Mouse (Mus musculus) spleen, postnatal 36 days (tissue): ENCODE results near the gene Smim5.

Source experiments
- DNase-seq, 2 experiments: peaks; one replicate each; pipeline ENCODE4 v3.0.0; 2022; ENCODE audit warnings: low spot score in 2 of 2, mixed read lengths in 1 of 2

Smim5 gene

GRCm38 (mm10) chr11:115894755-115895520 is 4.8 kb upstream of the Smim5 start:
- peak in 1 of 2 experiments; percentile 20 for DNase-seq

- no peak for DNase-seq
Observed at GRCm38 (mm10) chr11:115898446-115898845, 1.3 kb upstream of the Smim5 start.

- DNase-seq, result peak; percentile 52 to 57
Observed at GRCm38 (mm10) chr11:115898886-115899285, 880 bp upstream of the Smim5 start.

- DNase-seq, result no peak
Observed at GRCm38 (mm10) chr11:115900561-115901337, 983 bp downstream of the Smim5 start.

GRCm38 (mm10) chr11:115901338-115902161 is 1.8 kb downstream of the Smim5 start:
- DNase-seq, result peak; percentile 32 to 56

GRCm38 (mm10) chr11:115902177-115902576 is 2.4 kb downstream of the Smim5 start:
- DNase-seq, result no peak

GRCm38 (mm10) chr11:115902831-115903230 is 3.1 kb downstream of the Smim5 start:
- peak; percentile 52 to 74 for DNase-seq

GRCm38 (mm10) chr11:115903384-115904230 is 3.8 kb downstream of the Smim5 start:
- DNase-seq, result peak; percentile 67 to 82

GRCm38 (mm10) chr11:115904231-115904955 is 4.6 kb downstream of the Smim5 start:
- peak in 1 of 2 experiments; percentile 14 for DNase-seq

GRCm38 (mm10) chr11:115904956-115905790 is 5.4 kb downstream of the Smim5 start:
- no peak for DNase-seq

GRCm38 (mm10) chr11:115906116-115906515 is 6.3 kb downstream of the Smim5 start:
- DNase-seq, result no peak

GRCm38 (mm10) chr11:115906521-115906920 is 6.8 kb downstream of the Smim5 start:
- DNase-seq, result no peak

- DNase-seq, result peak; percentile 32 to 53
Observed at GRCm38 (mm10) chr11:115911134-115911561, 11.4 kb downstream of the Smim5 start.

GRCm38 (mm10) chr11:115911632-115912376 is 12.0 kb downstream of the Smim5 start, which contains the start of gene Smim6:
TSS of gene Smim6 (plus strand) at chr11:115912017.
- DNase-seq, result no peak

- DNase-seq, result no peak
Observed at GRCm38 (mm10) chr11:115916579-115916978, 16.8 kb downstream of the Smim5 start.

GRCm38 (mm10) chr11:115918637-115919036 is 18.9 kb downstream of the Smim5 start:
- no peak for DNase-seq

- DNase-seq, result no peak
Observed at GRCm38 (mm10) chr11:115919073-115919472, 19.3 kb downstream of the Smim5 start.

- DNase-seq, result peak in 1 of 2 experiments; percentile 64
Observed at GRCm38 (mm10) chr11:115920110-115920818, 20.5 kb downstream of the Smim5 start.
